Mouse (Mus musculus) telencephalon, adult 2 months (tissue): ENCODE measurements at regions not wholly inside any gene's neighbourhood (a gene's known extent, or its start where the extent isn't known, plus 50 kb on each side); places are given as distances from the start of the nearest gene placed in this dataset.
"Not testable (repeated sequence)": the region's sequence is repeated elsewhere in the genome, so short reads cannot be mapped to it uniquely, and the experiment has no call there.

Source experiments
- DNase-seq: peaks from one replicate; pipeline ENCODE4 v3.0.0-alpha.2; 2011; ENCODE audit warnings: low read depth, low spot score

DNA sequence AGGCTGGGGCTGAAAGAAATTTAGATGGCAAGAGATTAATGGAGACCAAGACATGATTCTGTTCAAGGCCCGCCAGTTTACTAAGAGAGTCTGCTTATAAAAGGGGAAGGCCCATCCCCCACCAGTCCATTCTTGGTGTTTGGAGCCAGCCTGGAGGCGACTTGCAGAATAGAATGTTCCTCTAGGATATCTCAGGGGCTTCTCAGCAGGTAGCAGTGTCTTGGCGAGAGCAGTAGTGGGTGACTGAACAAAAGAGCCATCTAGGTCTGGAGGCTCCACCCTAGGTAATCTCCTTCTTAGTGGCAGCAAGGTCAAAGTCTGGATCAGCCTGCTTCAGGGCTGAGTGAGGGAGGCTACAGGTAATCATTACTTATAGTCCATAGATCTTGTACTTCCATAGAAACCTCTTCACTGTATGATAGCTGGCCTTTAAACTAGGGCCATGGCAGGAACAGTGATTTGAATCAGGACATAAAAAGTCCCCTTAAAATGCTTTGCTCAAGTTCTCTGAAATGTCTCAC is 166.0 kb upstream of the Gm5538 start:
- not testable (repeated sequence) for DNase-seq

DNA sequence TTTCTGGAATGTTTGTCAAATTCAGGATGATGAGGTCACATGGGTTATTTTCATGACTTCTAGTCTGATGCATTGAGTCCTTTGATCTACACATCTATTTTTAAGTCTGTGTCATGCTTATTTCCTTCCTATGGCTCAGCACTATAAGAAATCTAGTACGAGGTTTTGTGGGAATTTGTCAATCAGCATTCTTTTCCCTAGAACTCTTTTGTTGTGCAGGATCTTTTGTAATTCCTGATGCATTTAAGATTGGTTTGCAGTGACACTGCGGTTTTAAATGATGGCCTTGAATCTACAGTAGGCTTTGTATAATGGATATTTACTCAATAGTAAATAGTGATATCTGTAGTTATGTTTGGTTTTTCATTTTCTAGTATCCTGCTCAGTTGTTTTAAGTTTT is 187.0 kb upstream of the Gm5538 start:
- no peak for DNase-seq

DNA sequence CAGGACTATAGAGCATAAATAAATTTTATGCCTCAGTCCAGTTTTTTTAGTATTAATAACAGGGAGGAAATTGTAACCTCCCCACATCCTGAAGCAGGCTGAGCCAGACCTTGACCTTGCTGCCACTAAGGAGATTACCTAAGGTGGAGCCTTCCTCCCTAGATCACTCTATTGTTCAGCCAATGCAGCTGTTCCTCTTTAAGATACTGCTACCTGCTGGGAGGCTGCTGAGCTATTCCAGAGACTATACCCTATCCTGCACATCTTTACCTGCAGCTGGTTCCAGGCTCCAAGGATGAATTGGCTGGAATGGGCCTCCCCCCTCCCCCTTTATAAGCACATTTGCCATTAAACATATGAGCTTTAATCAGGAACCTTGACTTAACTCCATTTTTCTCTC is 189.0 kb upstream of the Gm5538 start:
- DNase-seq: not testable (repeated sequence)

DNA sequence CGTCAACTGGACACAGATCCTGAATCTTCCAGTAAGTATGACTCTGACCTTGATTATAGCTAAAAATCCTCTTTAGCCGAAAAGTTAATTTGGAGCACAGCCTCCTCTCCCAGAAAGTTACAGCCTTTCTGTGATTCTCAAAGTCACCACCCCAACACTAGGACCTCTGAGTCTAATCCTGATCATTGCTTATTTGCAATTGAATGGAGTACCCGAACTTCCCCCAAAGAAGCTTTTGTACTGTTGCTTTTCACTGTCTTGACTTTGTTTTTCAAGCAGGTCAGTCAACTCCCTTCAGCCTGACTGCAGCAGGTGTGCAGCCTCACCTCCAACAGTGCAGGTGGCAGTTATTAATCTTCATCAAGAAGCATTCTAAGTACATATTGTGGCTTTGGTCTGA is 189.7 kb upstream of the Gm5538 start:
- DNase-seq: not testable (repeated sequence)

DNA sequence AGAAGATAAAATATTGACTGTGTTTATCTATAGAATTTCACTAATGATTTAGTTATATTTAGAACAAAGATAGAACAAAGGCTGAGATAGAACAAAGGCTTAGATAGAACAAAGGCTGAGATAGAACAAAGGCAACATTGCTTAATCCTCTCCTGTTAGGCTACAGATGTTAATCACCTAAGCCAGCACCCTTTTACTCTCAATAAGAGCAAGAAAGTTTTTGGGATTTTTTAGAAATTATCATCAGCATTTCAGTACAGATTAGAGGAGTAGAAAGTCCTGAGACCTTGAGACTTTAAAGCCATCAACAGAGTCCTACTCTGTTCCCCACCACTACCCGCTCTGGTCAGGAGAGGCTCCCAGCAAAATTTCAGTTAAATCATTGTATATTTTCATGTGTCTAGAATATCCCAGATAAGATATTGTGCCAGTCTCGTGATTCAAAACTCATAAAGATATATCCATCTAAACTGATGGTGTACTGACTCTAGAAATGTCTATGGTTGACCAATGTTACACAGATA is 187.2 kb upstream of the Igsf10 start:
- no peak for DNase-seq

DNA sequence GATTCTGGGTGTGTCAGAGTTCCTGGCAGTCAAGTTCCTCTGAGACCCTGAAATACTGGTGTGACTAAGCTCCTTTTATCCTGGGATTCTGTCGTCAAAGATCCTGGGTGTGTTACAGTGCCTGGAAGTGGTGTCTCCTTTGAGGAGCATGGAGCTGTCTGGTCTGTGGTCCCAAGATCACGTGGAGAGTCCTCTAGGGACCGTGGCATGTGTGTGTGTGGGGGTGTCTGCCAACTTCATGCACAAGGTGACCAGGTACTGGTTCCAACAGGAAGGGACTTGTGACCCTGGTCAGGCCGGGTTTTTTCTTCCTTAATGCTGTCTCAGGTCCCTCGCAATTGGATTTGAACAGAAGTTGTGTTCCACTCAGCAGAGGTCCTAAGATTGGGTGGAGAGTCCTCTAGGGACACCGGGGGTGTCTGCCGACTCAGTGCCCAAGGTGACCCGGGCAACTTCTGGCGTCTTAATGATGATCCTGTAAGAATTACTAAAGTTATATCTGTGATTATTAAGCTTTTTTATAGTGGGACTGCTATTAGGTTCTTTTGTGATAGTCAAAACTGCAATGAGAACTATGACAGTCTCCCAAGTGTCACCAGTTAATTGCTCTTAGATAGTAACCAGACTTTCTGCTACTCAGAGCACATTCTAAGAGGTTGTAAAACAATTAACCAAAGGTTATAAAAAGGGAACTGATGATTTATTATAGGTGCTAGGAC is 186.6 kb upstream of the Igsf10 start:
- DNase-seq: no peak

DNA sequence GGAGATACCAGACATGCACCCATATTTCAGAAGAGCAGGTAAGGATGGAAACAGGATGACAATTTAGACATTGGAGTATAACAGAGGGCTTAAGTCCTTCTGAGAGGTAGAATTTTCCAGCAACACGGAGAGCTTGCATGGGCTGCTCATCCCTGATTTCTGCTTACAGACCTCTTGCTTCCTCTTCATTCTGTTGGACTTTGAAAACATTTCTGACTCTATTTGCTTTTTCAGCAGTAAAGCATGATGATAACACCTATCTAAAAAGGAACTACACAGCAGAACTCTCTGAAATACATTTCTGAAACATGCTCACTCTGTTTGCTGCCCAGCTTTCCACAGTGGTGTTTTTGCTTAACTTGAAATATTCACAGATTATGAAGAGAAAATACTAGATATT is 176.6 kb upstream of the Igsf10 start:
- no peak for DNase-seq

DNA sequence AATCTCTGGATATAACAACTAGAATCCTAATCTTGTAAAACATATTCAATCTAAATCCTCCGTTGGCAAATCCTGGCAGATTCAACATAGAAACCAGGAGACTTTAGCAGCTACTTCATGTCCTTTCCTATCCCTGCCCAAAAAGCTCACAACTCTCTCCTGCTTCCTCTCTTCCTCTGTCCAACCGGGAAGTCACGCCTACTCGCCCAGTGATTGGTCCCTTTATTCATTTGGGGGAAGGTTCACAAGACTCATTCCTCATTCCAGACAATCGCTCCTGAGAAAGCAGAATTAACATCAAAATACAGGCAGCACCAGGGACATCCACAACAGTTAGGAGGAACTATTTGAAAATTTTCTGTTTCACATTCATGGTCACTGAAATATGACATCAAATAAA is 133.9 kb upstream of the Igsf10 start:
- DNase-seq: no peak

DNA sequence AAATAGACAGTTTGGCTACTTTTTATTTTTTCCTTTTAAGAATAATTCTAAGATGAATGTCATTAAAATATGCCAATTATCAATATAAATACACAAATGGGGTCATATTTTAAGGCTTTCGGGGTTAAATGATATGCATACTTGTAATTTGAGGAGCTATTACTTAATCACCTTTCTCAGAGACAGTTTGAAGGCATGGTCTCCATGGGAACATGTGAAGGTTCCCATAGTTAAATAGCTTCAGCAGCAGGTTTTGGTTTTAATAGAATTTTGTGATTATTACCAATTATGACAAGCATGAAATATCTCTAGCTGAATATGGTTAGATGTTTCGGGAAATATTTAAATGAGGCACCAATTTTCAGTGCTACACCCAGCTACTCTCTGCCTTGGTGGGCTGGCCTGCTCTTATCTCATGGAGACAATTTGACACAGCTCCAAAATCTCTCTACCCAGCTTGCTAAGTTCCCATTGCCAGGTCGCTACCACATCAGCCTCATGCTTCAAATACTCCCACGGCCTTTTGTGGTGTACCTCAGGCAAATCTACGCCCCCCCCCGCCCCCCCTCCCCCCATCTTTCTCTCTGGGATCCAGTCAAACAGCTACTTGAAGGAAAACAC is 133.4 kb upstream of the Igsf10 start:
- peak; percentile 6 for DNase-seq

DNA sequence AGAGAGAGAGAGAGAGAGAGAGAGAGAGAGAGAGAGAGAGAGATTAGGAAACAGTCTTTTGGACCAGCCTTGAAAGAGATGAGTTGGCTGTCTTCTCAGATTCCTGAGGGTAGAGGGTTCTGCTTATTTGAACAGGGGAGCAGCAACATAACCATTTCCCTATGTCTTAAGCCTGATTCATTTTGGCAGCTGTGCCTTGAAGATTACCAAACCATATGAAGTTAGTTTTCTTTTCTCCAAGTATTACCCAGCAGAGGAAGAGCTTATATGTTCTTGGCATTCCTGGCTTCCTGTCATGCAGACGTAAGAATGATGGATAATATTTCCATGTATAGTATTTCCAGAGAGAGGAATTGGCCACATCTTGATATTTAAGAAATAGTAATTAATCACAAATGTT is 124.8 kb upstream of the Igsf10 start:
- DNase-seq: no peak

DNA sequence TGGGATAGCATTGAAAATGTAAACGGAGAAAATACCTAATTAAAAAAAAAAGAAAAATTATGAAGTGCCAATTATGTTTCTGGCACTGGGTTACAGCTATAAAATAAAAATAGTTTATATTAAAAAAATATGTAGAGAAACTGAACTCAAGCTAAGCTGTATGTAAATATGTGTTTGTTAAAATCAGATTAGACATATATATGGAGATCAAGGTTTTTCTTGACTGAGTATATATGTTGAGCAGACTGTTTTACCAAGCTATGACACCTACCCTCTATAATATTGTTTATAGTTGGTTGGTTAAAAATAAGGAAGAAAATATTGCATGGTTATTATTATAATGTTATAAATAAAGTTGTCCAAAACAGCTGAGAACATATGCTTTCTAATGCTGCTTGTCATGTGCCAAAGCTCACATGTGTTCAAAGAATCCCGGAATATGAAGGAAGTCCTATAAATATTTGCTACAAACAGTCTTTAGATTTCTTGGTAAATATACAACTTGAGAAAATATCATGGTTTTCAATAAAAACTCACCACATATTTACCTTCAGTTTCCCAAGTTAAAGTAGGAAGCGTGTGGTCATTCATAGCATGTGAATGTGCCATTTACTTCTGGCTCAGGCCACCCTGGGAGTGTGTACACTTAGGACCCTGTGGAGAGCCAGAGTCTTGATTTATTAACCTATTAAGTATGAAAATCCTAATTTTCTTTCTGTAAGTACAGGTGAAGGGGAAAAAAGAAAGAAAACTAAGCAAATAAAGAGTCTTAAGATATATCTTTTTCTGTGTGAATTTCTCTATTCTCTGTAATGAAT is 118.4 kb upstream of the Igsf10 start:
- no peak for DNase-seq

DNA sequence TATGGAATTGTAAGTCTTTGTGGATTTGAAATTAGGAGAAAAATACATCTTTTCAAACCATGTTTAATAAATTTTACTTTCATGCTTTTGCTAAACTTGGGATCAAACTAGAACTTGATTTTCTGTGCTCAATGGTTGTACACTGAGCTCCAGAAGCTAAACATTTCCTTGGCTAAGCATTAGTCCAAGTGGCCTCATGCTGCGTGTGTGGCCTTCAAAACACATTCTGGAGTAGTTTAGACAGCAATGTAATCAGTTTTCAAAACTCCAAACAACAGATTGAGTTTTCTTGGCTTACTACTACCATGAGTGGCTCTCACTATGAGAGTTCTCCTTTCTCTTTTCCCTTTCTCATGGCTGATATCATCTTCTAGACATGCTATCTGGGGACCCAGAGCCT is 112.7 kb upstream of the Igsf10 start:
- DNase-seq: no peak

DNA sequence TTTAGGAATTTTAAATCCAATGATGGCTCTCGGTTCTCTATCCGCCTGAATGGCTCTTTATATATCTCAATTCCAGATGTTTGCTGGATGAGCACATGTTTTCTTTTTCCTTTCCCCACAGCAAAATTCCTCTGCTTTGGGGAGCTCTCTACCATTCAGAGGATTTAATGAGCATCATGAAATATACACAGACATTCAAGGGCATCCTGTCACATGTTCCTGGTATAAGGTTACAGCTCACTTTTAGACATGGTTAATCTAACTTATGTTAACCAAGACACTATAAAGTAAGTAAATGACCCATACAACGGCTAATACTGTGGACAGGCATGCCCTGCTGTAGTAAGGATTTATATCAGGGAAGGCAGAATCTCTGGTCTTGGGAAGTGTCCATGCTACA is 106.9 kb upstream of the Igsf10 start:
- no peak for DNase-seq

DNA sequence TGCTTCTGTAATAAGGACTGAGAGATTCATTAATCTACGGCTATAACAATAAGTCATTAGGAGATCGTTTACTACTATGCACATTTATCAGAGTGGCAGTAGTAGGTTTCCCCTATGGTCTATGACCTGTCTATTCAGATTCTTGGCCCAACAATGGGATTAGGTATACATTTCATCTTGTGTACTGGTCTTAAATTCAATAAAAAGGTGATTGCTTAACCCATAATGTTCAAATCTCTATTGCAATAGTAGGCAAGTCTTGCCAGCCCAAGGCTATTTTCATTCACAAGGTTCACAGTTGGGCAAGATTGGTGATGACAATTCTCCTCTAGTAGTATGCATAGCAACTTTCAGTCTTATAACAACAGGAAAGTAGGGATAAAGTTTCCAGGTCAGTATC is 79.4 kb upstream of the Igsf10 start:
- DNase-seq: no peak

DNA sequence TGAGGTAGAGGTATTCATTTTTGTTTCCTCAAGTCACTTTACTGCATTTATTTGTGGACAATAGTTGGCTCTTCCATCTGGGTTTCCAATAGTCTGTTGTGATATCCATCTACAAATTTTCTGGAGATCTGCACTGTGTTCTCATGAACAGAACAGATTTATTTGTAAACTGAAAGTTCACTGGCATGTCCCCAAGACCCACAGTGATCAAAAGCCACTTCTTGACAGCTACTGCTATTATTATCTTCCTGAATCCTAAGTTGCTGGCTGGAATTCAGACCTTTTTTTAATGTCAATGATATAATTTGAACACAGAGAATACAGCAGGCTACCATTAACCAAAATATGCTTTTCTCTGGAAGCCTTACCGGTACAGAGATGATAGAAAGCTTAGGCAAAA is 64.9 kb upstream of the Igsf10 start:
- peak; percentile 1 for DNase-seq

DNA sequence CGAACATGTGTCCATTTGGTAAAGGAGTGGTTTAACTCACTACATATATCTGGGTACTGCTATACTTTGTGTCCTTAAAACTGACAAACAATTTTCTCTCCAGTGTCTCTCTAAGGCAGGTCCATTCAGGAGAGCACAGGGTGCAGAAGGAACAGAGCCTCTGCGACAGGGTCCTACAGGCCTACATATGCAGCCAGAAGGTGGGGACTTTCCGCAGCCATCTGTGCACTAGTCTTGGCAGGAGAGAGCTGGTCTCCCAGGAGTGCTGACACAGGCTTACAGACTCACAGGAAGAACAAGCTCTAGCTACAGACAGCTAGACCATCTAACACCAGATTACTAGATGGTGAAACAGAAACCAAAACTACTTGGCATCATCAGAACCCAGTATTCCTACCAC is 61.8 kb upstream of the Igsf10 start:
- no peak for DNase-seq

DNA sequence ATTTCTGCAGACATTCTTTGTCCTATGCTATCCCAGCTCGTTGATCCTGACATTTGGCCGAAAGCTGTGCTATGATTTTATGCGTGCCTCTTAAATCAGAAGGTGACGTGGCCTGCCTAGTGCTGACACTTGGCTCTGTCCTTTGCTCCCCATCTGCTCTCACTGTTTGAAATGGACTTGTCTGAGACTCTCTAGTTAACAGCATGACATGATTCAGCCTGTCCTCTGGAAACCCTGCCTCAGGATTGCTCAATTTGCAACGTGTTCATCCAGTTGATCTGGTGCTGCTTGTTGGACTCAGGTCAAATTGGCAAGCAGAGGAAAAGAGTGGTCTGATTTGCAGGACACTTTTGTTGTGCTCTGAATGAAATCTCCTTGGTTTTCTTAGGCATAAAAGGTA is 57.7 kb upstream of the Igsf10 start:
- no peak for DNase-seq

DNA sequence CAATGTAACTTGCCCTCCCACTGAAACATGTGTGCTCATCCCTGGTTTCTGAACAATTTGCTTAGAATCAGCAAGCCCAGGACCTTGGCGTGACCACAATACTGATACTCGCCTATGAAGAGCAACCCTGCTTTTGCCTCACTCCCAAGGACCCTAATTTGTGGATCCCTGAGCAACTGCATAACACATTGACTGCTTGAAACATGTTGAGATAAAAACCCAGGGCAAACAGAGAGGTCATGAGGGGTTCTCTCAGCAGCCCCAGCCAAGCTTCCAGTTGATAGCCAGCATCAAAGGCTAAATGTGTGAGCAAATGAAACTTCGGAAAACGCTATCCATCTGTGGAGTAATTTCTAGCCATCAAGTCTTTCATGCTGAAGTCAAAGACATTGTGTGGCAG is 57.2 kb upstream of the Igsf10 start:
- DNase-seq: no peak
